Mouse (Mus musculus) right cerebral cortex, postnatal 36 days (tissue): ENCODE results near the gene Vdr.

Source experiments
- DNase-seq, 2 experiments: peaks; one replicate each; pipeline ENCODE4 v3.0.0; 2022; ENCODE audit warnings: low spot score in 2 of 2, mixed read lengths in 1 of 2

The Vdr gene

DNA sequence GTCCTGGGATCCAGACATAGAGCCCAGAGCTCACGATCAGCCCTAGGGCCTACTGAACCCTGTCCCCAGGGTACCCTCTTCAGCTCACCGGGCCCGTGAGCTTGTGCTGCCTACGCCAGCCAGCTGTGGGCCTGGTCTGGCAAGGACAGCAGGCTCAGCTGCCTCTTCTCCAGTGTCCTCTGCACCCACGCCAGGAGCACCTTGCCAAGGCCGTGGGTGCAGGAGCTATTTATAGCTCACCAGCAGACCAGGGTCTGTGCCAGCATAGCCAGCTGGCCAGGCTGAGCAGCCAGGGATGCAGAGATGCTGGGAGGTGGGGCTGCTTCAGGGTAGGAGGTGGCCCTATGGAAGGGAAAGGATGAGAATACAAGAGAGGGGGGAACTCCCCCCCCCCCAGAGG, 98.3 kb downstream of the Vdr start:
- DNase-seq: peak; percentile 86 to 90

DNA sequence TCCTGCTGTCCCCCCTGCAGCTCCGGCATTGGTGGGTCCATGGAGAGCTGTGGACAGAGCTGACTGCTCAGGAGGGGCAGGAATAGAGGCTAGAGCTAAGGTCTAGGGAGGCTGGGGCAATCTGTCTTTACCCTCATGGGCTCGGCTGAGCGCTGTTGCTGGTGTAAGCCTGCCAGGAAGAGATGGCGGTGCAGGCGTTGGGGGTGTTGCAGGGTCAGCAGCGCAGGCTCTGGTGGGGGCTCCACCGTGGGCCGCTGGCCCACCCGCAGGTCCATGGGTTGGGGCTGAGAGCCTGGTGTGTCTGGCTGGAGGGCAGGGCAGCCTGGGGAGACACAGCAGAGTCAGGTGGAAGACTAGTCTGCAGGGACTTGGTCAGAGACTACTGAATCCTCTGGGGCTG, 99.1 kb downstream of the Vdr start:
- no peak for DNase-seq

DNA sequence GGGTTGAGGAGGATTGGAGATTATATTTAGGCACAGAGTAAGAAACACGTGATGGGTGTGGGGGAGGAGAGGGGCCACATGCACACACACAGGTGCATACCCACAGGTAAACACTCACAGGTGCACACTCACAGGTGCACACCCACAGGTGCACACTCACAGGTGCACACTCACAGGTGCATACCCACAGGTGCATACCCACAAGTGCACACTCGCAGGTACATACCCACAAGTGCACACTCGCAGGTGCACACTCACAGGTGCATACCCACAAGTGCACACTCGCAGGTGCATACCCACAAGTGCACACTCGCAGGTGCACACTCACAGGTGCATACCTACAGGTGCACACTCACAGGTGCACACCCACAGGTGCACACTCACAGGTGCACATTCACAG, 100.0 kb downstream of the Vdr start:
- no peak for DNase-seq

DNA sequence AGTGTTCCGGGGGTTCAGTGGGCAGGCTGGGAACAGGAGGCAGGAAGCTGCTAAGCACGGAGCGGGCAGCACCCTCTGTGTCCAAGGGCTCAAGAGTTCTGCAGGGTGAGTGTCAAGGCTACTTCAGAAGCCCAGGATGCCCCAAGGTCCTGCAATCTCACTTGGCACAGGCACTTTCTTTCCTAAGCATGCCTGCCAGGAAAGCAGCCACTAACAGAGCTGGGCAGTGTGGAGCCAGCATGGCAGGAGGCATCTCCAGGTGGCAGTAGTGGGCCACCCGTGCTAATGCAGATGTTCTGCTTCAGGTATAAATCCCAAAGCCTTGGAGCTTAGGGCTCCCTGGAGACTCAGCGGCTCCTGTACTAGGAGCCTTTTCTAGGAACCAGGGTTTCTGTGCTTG, 100.5 kb downstream of the Vdr start:
- no peak for DNase-seq

DNA sequence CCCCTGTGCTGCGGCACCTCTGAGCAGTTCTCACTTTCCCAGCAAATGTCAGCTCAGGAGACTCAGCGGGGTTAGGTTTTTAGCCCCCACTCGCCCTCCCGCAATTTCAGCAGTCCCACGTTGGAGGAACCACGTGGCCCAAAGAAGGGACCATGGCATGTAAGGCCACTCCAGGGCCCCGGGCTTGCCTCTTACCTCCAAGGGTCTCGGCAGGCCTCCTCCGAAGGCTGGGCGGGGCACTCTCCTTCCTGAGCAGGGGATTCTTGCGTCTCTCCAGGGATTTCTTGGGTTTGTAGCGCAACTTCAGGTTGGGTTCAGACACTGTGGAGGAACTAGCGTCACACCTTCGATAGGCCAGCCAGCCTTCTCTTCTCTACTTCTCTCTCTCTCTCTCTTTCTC, 101.2 kb downstream of the Vdr start:
- DNase-seq: no peak

DNA sequence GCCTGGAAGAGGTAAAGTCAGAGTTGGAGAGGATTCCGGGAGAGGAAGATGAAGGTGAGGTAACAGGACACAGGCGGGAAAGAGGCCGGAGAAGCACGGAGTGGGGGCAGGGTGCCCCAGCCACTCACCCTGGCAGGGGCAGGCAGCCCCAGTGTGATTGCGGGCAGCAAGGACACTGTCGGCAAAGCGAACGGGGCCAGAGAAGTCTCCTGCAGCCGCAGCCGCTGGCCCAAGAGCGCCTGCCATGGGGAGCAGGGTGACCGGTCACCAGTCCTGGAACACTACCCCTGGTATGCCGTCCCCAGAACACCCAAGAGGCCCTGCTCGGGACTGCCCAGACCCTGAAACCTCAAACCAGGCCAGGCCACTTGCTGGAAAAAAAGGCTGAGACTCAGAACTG, 101.9 kb downstream of the Vdr start:
- DNase-seq: no peak

DNA sequence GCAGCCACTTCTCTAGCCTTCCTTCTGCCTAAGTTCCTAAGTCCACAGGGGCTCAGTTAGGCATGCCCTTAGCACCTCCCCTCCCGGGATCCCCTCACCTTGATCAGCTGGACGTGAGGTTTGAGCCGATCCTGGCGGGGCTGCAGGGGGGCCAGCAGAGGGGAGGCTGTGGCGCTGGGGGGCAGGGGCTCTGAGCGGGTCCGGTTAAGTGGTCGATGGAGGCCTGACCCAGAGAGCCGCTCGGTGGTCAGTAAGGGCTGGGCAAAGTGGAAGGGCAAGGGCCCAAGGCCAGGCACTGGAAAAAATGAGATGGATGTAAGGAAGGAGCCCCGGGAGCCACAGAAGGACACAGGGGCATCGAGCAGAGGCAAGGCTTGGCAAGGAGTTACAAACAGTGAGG, 102.6 kb downstream of the Vdr start:
- no peak for DNase-seq
